Mouse (Mus musculus): ENCODE data around the gene Ywhae.

Ywhae gene

DNA sequence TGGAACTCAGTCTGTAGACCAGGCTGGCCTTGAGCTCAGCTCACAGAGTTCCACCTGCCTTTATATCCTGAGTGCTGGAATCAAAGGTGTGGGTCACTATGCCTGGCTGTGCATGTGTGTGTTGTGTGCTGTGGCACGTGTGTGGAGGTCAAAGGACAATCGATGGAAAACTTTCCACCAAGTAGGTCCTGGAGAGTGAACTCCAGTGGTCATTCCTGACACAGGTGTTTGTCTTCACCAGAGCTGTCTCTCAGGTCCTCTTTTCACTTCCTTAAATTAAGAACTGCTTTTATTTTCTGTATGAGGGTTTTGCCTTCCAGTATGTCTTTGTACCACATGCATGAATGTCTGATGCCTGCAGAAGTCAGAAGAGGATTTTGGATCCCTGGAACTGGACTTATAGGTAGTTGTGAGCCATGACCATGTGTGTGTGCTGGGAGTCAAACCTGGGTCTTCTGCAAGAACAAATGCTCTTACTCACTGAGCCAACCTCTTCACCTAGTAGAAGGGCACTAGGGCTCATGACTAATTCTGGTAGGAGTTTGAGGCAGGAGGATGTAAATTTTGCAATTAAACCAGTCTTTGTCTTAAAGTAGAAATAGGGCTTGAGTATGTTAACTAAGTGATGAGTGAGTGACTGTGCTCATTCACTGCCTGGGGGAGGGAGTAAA is 5.3 kb downstream of the Ywhae start:
- DNase-seq (ENCODE audit: low spot score in 2 of 2), result peak in 1 of 2 experiments; percentile 16

- DNase-seq (ENCODE audit: low spot score in 2 of 2), result no peak
These were observed 5.8 kb downstream of the Ywhae start for GRCm38 (mm10) chr11:75738477-75738821.

DNA sequence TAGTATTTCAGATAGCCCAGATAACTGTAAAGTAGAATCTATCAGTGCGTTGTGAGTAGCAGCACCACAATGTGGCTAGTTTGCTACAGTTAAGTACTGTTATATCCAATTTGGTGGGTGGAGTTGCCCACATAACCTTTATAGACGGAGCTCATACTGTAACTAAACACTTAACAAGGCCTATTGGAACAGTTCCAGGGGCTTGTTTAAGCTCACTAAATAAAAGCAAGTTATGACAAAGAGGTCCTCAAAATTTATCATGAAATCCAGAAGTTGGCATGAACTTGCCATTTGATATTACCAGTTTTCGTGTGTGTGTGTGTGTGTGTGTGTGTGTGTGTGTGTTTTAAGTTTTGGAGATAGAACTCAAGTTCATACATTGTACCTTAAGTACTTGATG is 7.5 kb downstream of the Ywhae start:
- DNase-seq (ENCODE audit: low spot score in 2 of 2), result no peak

DNA sequence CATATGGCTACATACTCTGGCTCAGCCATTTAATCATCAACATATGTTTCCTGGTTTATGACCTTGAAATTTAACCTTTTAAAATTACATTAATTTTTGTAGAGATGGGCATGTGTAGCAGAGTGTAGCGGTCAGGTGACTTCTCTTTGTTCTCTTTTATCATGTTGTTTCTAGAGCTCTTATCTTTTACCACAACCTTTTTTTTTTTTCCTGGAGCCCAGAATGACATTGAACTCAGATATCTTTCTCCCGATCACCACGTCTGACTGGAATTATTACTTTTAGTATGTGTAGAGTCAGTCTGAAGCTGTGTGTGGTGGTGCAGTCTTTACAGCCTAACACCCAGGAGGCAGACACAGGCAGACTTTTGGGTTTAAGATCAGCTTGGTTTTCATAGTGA is 8.9 kb downstream of the Ywhae start:
- DNase-seq (ENCODE audit: low spot score in 2 of 2), result no peak

GRCm38 (mm10) chr11:75744761-75745160 is 12.1 kb downstream of the Ywhae start:
- DNase-seq (ENCODE audit: low spot score in 2 of 2), result no peak

- no peak for DNase-seq (ENCODE audit: low spot score in 2 of 2)
These were observed 17.9 kb downstream of the Ywhae start for GRCm38 (mm10) chr11:75750537-75750936.

- no peak for DNase-seq (ENCODE audit: low spot score in 2 of 2)
These were observed 18.4 kb downstream of the Ywhae start for GRCm38 (mm10) chr11:75751082-75751481.

GRCm38 (mm10) chr11:75756687-75757086 is 24.0 kb downstream of the Ywhae start:
- DNase-seq (ENCODE audit: low spot score in 2 of 2), result peak in 1 of 2 experiments; percentile 33

DNA sequence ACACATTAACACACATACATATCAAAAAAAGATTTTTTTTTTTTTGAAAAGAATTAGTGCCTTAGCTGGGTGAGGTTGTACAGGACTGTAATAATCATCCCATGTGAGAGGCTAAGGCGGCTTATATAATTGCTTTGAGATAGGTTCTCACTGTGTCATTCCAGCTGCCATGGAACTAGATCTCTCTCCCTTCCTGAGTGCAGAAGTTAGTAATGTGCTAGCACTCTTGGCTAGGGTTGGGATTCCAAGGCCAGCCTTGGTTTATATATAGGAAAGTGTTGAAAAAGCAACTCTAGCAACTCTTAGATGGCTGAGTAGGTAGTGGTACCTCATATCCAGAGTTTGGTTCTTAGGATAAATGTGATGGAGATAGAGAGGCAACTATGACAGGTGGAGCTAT is 25.9 kb downstream of the Ywhae start:
- no peak for DNase-seq (ENCODE audit: low spot score in 2 of 2)

- no peak for DNase-seq (ENCODE audit: low spot score in 2 of 2)
These were observed 28.1 kb downstream of the Ywhae start for GRCm38 (mm10) chr11:75760785-75761184.

DNA sequence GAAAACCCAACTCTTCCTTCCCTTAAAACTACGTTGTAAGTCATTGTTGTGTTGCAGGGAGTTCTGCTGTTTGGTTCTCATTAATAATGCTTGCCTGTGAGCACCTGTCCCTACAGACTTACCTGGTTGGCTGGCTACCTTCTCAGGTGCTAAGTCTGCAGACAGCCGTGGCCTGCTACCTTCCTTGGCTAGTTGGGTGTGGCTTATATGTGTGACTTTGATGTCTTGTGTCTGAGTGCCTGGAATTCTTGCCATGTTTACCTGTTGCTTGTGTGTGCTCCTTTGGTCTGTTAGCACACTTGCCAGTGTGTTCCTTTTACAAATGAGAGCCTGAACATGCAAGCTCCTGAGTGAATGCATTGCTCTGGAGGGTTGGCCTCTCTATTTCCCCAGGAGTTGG is 30.0 kb downstream of the Ywhae start:
- DNase-seq (ENCODE audit: low spot score in 2 of 2), result no peak

- DNase-seq (ENCODE audit: low spot score in 2 of 2), result no peak
These were observed 31.9 kb downstream of the Ywhae start for GRCm38 (mm10) chr11:75764521-75765023.

DNA sequence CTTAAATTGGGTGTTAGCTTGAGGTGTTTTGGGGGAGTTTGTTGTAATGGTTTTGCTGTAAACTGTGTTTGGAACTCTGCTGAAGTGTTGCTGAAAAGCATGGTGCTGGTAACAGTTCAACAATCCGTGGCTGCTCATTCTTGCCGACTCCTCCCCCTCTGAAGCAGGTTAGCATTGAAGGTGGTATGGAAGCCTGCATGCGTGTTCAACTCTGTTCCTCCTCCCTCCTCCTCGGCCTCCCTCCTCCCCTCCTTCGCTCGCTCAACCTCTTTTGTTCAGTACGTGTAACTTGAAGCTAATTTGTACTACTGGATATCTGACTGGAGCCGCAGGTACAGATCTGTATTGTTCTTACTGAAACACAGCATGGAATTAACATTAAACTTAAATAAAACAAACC is 32.5 kb downstream of the Ywhae start:
- DNase-seq (ENCODE audit: low spot score in 2 of 2), result no peak

DNA sequence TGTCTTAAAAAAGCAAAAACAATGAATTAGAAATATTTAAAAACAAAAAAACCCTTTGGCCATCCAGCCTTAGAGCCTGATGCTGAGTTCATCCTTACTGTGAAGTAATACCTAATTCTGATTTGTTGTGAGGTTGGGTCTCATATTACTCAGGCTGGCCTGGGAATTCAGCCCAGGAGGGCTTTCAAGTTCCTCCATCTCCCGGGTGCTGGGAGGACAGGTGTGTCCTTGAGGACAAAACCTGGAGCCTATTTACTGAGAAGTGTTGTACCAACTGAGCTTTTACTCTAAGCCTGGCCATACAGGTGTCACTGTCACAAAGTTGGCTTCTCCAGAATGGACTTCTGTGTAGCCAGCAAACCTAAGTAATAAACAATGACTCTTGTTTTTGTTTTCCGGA is 34.3 kb downstream of the Ywhae start:
- DNase-seq (ENCODE audit: low spot score in 2 of 2), result no peak

DNA sequence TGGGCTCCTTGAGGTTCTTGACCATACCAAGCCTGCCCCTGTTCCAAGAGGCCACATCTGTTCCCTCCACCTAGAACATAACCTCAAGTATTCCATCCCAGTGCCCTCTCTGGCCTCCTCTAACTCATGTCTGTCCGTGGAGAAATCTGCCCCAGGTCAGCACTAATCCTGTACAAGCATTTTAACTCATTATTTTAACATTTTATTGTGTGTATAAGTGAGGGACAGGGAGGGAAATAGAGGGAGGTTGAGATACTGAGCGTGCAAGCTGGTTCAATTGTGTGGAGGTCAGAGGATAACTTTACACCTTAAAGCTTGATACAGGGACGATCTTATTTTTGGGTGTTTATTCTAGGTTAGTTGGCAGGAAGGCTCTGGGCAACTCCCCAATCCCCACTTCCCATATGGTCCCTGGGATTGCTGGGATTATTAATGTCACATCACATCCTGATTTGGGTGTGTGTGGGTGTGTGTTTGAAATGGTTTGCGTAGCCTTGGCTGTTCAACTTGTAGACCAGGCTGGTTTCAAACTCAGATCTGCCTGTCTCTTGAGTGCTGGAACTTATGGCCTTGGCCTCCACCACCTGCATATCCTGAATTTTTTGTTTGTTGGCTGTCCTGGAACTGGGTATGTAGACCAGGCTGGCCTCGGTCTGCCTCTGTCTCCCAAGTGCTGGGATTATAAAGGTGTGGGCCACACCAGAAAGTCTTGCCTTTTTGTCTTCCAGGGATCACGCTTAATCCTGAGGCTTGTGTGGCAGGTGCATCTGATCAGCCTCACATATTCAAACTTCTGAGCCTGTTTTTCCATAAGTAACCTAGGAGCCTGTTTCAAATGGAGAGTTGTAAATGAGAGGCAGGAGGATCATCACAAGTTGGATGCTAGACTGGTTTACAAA is 35.7 kb downstream of the Ywhae start:
- DNase-seq (ENCODE audit: low spot score in 2 of 2), result no peak

GRCm38 (mm10) chr11:75769206-75769605 is 36.5 kb downstream of the Ywhae start:
- DNase-seq (ENCODE audit: low spot score in 2 of 2), result peak; percentile 79 to 84

- no peak for DNase-seq (ENCODE audit: low spot score in 2 of 2)
These were observed 39.9 kb downstream of the Ywhae start for GRCm38 (mm10) chr11:75772562-75772961.

GRCm38 (mm10) chr11:75775919-75776318 is 43.2 kb downstream of the Ywhae start:
- no peak for DNase-seq (ENCODE audit: low spot score in 2 of 2)

DNA sequence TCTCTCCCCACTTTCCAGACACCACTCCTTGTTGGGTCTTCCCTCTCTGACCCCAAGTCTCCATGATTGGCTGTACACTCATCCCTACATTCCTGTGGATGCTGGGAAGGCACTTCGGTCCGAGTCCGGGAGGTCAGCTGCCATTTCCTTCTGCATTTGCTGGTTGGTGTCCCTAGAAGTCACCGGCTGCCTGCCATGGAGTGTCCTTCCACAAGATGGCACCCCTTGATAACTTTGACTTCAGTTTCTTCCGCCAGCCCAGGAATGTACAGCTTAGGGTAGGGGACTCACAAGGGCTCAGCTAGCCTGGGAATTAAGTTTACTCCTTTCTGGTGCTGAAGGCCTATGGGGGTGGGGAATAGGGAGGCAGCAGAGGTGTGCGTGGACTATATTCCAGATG is 49.2 kb downstream of the Ywhae start:
- peak; percentile 28 to 54 for DNase-seq (ENCODE audit: low spot score in 2 of 2)

DNA sequence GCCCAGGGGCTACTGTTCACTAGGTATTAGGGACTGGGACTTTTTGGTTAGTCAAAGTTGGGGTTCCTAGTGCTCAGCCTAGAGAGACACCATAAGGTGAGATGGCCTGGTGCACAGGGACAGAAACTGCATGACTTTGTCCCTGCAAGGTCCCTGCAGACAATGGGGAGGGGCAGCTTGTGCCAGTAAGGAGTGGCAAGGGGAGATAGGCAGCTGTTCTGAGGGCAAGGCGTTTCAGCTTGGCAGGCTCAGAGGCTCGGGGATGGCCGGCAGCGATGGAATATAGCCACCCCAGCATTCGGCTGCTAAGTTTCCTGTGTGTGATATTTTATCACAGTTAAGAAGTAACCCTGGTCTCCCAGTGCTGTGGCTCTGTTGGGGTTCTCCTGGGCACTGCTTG is 51.1 kb downstream of the Ywhae start:
- DNase-seq (ENCODE audit: low spot score in 2 of 2), result no peak

DNA sequence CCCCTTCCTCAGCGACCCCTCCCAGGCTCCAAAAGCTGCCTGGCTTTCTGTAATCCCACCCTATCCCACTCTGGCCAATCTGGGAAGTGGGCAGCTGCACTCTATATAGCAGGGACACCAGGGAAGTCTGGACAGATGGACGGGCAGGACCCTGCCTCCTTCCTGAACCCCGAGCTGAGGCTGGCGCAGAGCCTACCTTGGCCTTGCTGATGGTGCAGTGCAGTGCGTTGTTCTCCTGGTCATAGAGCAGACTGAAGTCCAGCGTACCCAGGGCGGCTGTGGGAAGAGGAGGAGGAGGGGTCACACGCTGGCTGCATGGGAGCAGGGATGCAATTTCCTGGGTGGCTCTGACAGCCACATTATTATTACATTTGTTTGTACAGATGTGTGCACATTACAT is 53.2 kb downstream of the Ywhae start:
- no peak for DNase-seq (ENCODE audit: low spot score in 2 of 2)

GRCm38 (mm10) chr11:75792535-75792934 is 59.9 kb downstream of the Ywhae start:
- no peak for DNase-seq (ENCODE audit: low spot score in 2 of 2)

GRCm38 (mm10) chr11:75793351-75793750 is 60.7 kb downstream of the Ywhae start:
- no peak for DNase-seq (ENCODE audit: low spot score in 2 of 2)

Measured in natural killer cell, adult 2 months (primary cell).